Mouse (Mus musculus) erythroid progenitor cell, adult 5-6 weeks (primary cell): ENCODE measurements around the gene Cdk5rap3. TPM values are rescaled to one million over a fixed set of nuclear protein-coding genes. Genes with fewer than 3 reads are reported as not detected.

Source experiments
- ATAC-seq: replicated peaks from 2 replicates; pipeline ENCODE4 v1.8.0; 2016; ENCODE audit warnings: moderate number of reproducible peaks, mild to moderate bottlenecking, moderate TSS enrichment, inconsistent platforms; ENCODE audit not compliant: poor library complexity, low FRiP score, severe bottlenecking
- total RNA-seq, 2 experiments: library from RNA; stranded (forward) in 1 of 2; stranded (reverse) in 1 of 2; fragments of 150-400 nt in 1 of 2; fragments of 186-747, 209-891 nt in 1 of 2; gene quantifications; 2 replicates each; pipeline versions ENCODE4 v1.2.3 to v1.2.4; 2015 to 2017; ENCODE audit warnings: low replicate concordance in 2 of 2

Cdk5rap3 gene
- total RNA-seq, 2 experiments from 2014 or later: 9.6 to 21.6 TPM

GRCm38 (mm10) chr11:96902639-96903635 lies 13.4 kb downstream of the Cdk5rap3 start:
- ATAC-seq: no peak

GRCm38 (mm10) chr11:96901332-96901731 lies 15.0 kb downstream of the Cdk5rap3 start:
- no peak for ATAC-seq

- ATAC-seq: no peak
Observed at GRCm38 (mm10) chr11:96899449-96900306, 16.6 kb downstream of the Cdk5rap3 start.

- ATAC-seq: no peak
Observed at GRCm38 (mm10) chr11:96895886-96896285, 20.4 kb downstream of the Cdk5rap3 start.

GRCm38 (mm10) chr11:96893203-96893842 lies 23.0 kb downstream of the Cdk5rap3 start:
- ATAC-seq: no peak

GRCm38 (mm10) chr11:96891784-96892527 lies 24.3 kb downstream of the Cdk5rap3 start:
- no peak for ATAC-seq

- ATAC-seq: no peak
Observed at GRCm38 (mm10) chr11:96886942-96887546, 29.3 kb downstream of the Cdk5rap3 start.

GRCm38 (mm10) chr11:96885901-96886340 lies 30.4 kb downstream of the Cdk5rap3 start:
- ATAC-seq: no peak

GRCm38 (mm10) chr11:96880296-96880695 lies 36.0 kb downstream of the Cdk5rap3 start:
- no peak for ATAC-seq

- ATAC-seq: no peak
Observed at GRCm38 (mm10) chr11:96879359-96879758, 36.9 kb downstream of the Cdk5rap3 start.

- no peak for ATAC-seq
Observed at GRCm38 (mm10) chr11:96878715-96879114, 37.6 kb downstream of the Cdk5rap3 start.

GRCm38 (mm10) chr11:96877071-96877470 lies 39.2 kb downstream of the Cdk5rap3 start:
- ATAC-seq: no peak

- ATAC-seq: no peak
Observed at GRCm38 (mm10) chr11:96876300-96877040, 39.8 kb downstream of the Cdk5rap3 start.

GRCm38 (mm10) chr11:96875745-96876144 lies 40.6 kb downstream of the Cdk5rap3 start:
- ATAC-seq: no peak

GRCm38 (mm10) chr11:96875270-96875669 lies 41.0 kb downstream of the Cdk5rap3 start:
- no peak for ATAC-seq

GRCm38 (mm10) chr11:96873601-96874140 lies 42.6 kb downstream of the Cdk5rap3 start:
- no peak for ATAC-seq

- ATAC-seq: no peak
Observed at GRCm38 (mm10) chr11:96872441-96873379, 43.6 kb downstream of the Cdk5rap3 start.
